Mouse (Mus musculus) liver, adult 2 months (tissue): ENCODE measurements at regions not wholly inside any gene's neighbourhood (a gene's known extent, or its start where the extent isn't known, plus 50 kb on each side); places are given as distances from the start of the nearest gene placed in this dataset.

Experiments used
- DNase-seq: peaks from one replicate; pipeline ENCODE4 v3.0.0-alpha.2; 2011; ENCODE audit warnings: low read depth, low spot score; ENCODE audit errors: extremely low read depth
- H3K27ac ChIP-seq: fragments of 200-500 bp; replicated peaks from 2 replicates; pipeline ENCODE4 v1.5.1; 2012; ENCODE audit warnings: low read depth, mild to moderate bottlenecking, control low read depth, inconsistent platforms, low read length; ENCODE audit not compliant: insufficient read depth
- H3K27me3 ChIP-seq: fragments of 200-500 bp; 2 replicates; pipeline ENCODE4 v1.6.1; 2012; ENCODE audit warnings: mild to moderate bottlenecking, moderate library complexity, low read length, inconsistent platforms; ENCODE audit not compliant: control insufficient read depth, insufficient read depth
- H3K36me3 ChIP-seq: fragments of 200-500 bp; 2 replicates; pipeline ENCODE4 v1.6.1; 2012; ENCODE audit warnings: low read length, inconsistent platforms; ENCODE audit not compliant: control insufficient read depth, insufficient read depth
- H3K4me1 ChIP-seq: fragments of 200-500 bp; 2 replicates; pipeline ENCODE4 v1.6.1; 2011; ENCODE audit warnings: low read length; ENCODE audit not compliant: control insufficient read depth, insufficient read depth
- H3K4me3 ChIP-seq: fragments of 200-500 bp; 2 replicates; pipeline ENCODE4 v1.5.1; 2011; ENCODE audit warnings: low read depth, mild to moderate bottlenecking, control low read depth, low read length, moderate library complexity; ENCODE audit not compliant: insufficient read depth
- H3K79me2 ChIP-seq: fragments of 200-500 bp; 2 replicates; pipeline ENCODE4 v1.6.1; 2012; ENCODE audit warnings: inconsistent platforms, mild to moderate bottlenecking, low read length, moderate library complexity; ENCODE audit not compliant: control insufficient read depth, insufficient read depth
- H3K9ac ChIP-seq: fragments of 200-500 bp; 2 replicates; pipeline ENCODE4 v1.6.1; 2012; ENCODE audit warnings: low read depth, mild to moderate bottlenecking, control low read depth, inconsistent platforms, low read length
- CTCF ChIP-seq: fragments of 200-500 bp; IDR thresholded peaks from 2 replicates; pipeline ENCODE4 v1.5.1; 2011; ENCODE audit warnings: low read depth, low read length, control low read depth
- POLR2A ChIP-seq: fragments of 200-500 bp; IDR thresholded peaks from 2 replicates; pipeline ENCODE4 v1.6.1; 2011; ENCODE audit warnings: low read length, control low read depth; ENCODE audit not compliant: insufficient read depth; ENCODE audit errors: extremely low read depth
- WGBS: fragments of 180-500 bp; shearing (Covaris S2); methylation state at CpG from one replicate; pipeline ENCODE4 v1.1.7; 2018; 5-methylcytosine and 5-hydroxymethylcytosine counted together

DNA sequence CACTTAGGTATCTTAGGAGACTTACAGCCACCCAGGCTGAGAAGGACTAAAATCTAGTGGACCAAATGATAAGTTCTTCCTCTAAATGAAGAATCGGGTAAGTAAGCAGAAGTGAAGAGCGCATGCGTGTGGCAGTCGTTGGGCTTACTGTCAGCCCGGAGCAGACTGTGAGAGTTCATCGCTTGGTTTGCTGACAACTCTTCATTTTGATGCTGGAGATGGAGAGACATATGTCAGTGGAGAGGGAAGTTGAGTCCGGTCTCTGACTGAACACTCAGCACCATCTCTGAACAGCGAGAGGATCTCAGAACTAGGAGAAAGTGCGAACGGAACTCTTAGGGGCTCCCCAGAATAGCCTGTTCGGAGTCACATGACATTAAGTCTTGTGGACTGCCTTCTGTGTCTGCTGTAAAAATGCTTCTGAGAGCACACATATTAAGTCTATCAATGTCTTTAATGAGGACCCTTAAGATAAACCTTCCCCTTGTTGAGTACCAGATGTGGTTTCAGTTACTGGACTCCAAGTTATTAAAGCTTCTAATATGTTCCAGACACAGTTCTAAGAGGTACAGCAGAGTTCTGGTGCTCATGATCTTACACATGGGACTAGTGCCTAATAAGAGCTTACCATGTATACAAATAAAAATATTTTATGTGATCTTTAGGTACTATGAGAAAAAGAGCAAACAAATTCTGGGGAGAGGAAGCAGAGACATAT, 108.7 kb upstream of the Teddm2 start:
- H3K9ac ChIP-seq, result no peak overlapping the region
- TF ChIP-seq CTCF, result no peak
- TF ChIP-seq POLR2A, result no peak
- no peak overlapping the region for H3K4me3 ChIP-seq
- H3K79me2 ChIP-seq, result no peaks in the 10 kb centered on the region
- no peak overlapping the region for H3K27ac ChIP-seq
- H3K4me1 ChIP-seq, result no peaks in the 10 kb centered on the region
- no peaks in the 10 kb centered on the region for H3K27me3 ChIP-seq
- H3K36me3 ChIP-seq, result no peaks in the 10 kb centered on the region
- peak; percentile 35 for DNase-seq
- WGBS, result 83% methylated on average over 11 of the region's 11 CpGs

DNA sequence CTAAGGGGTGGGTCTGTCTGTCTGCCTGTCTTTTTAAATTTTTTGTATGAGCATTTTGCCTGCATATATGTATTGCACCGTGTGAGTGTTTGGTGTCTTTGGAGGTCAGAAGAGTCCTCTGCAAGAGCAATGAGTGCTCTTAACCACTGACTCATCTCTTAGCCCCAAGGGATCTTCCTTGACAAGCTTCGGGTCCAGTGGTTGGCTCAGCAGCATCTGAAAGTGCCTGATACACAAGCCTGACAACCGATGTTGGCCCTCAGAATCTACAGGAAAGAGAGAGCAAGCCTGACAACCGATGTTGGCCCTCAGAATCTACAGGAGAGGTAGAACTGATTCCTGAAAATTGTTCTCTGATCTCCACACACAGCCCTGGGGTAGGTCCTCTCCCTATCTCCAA, 110.7 kb upstream of the Teddm2 start:
- no peaks in the 10 kb centered on the region for H3K27me3 ChIP-seq
- H3K79me2 ChIP-seq, result no peaks in the 10 kb centered on the region
- H3K36me3 ChIP-seq, result no peaks in the 10 kb centered on the region
- TF ChIP-seq CTCF (no peak), POLR2A (no peak)
- DNase-seq, result no peak
- H3K4me3 ChIP-seq, result no peak overlapping the region
- H3K4me1 ChIP-seq, result no peaks in the 10 kb centered on the region
- 82% methylated on average over 4 of the region's 4 CpGs for WGBS
- no peak overlapping the region for H3K27ac ChIP-seq
- no peak overlapping the region for H3K9ac ChIP-seq

DNA sequence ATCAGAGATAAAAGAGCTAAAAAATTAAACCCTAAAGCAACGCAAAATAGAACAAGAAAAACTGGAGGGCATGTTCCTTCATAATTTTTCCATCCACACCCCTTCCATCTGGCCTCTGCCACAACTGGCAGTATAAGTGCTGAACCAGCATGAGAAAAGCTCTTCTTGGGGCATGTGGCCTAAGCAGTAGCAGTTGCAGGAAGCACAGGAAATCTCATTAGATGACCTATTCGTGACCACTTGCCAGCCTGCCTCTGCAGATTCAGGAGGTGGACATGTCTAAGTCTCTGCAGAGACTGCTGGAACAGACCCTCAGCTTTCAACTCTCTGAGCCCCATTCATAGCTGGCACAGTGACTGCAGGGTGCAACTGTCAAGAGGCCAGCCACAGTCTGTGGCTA, 116.5 kb upstream of the Teddm2 start:
- Histone ChIP-seq H3K27me3 (no peaks in the 10 kb centered on the region), H3K36me3 (no peaks in the 10 kb centered on the region), H3K27ac (no peak overlapping the region), H3K4me3 (no peak overlapping the region), H3K79me2 (no peaks in the 10 kb centered on the region), H3K4me1 (peaks cover 4% of the 10 kb centered on the region), H3K9ac (no peak overlapping the region)
- DNase-seq, result no peak
- 68% methylated on average over 2 of the region's 2 CpGs for WGBS
- no peak for TF ChIP-seq POLR2A
- TF ChIP-seq CTCF, result no peak

DNA sequence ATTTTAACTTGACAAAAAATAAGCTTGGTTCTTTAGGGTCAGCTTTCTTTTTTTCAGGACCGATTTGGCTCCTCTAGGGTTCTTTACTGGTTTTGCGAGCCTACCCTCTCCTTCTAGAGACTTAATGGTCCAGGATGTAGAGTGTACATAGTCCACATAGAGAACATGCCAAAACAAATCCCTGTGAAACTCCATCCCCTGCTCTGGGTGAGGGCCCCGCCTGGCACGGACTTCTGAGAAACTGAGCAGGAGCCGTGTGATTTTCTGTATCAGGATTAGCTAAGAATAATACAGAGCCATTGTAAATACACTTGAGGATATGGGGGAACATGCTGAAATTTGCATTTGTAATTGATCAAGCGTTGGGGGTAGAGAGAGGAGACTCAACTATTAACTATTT, 118.2 kb upstream of the Teddm2 start:
- no peak overlapping the region for H3K9ac ChIP-seq
- H3K79me2 ChIP-seq, result no peaks in the 10 kb centered on the region
- no peak overlapping the region for H3K27ac ChIP-seq
- no peak for TF ChIP-seq CTCF
- TF ChIP-seq POLR2A, result no peak
- no peaks in the 10 kb centered on the region for H3K27me3 ChIP-seq
- WGBS, result 64% methylated on average over 6 of the region's 6 CpGs
- no peak for DNase-seq
- peaks cover 4% of the 10 kb centered on the region for H3K4me1 ChIP-seq
- H3K36me3 ChIP-seq, result no peaks in the 10 kb centered on the region
- H3K4me3 ChIP-seq, result no peak overlapping the region

DNA sequence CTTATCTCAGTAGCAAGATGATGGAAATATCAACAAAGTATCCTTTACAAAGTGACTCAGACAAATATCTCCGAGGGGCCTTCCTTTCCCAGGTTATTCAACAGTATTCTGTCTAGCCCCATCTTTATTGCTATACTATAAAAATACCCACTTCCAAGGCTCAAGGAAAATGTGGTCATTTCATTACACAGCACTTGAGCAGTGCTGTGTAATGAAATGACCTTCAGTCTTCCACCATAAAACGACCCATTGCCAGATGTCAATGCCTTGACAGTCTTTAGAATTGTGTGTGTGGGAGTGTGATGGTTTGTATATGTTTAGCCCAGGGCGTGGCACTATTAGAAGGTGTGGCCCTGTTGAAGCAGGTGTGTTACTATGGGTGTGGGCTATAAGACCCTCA, 124.3 kb upstream of the Teddm2 start:
- H3K4me3 ChIP-seq, result no peak overlapping the region
- WGBS, result 87% methylated on average over 3 of the region's 3 CpGs
- no peaks in the 10 kb centered on the region for H3K79me2 ChIP-seq
- no peak for TF ChIP-seq POLR2A
- no peak for TF ChIP-seq CTCF
- H3K27ac ChIP-seq, result no peak overlapping the region
- no peaks in the 10 kb centered on the region for H3K4me1 ChIP-seq
- H3K9ac ChIP-seq, result no peak overlapping the region
- H3K36me3 ChIP-seq, result no peaks in the 10 kb centered on the region
- H3K27me3 ChIP-seq, result no peaks in the 10 kb centered on the region
- DNase-seq, result no peak

DNA sequence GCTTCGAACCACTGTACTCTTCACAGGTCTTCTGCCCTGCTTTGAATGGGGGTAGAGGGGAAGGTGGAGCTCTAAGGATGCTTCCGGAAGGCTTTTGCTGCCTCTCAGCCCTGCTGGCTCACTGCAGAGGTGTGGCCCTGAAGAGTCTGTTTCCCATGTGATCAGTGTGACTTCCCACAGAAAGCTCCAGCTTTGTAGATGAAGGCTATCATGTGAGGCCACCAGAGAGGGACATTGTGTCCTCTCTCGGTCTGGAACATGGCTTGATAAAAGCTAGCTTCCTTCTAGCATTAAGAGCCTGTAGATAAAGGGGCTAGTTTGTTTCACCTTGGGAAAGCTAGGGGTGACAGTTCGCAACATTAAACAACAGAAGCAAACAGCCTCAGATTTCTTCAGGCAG, 127.3 kb upstream of the Teddm2 start:
- H3K9ac ChIP-seq, result no peak overlapping the region
- 80% methylated on average over 4 of the region's 4 CpGs for WGBS
- H3K27me3 ChIP-seq, result no peaks in the 10 kb centered on the region
- no peak overlapping the region for H3K4me3 ChIP-seq
- TF ChIP-seq POLR2A, result no peak
- no peak for TF ChIP-seq CTCF
- no peak for DNase-seq
- H3K36me3 ChIP-seq, result no peaks in the 10 kb centered on the region
- H3K4me1 ChIP-seq, result no peaks in the 10 kb centered on the region
- no peak overlapping the region for H3K27ac ChIP-seq
- no peaks in the 10 kb centered on the region for H3K79me2 ChIP-seq
